Mouse (Mus musculus): ENCODE measurements around the gene Mettl7b.
"Not testable (repeated sequence)": the region's sequence is repeated elsewhere in the genome, so short reads cannot be mapped to it uniquely, and the experiment has no call there.

Gene Mettl7b

DNA sequence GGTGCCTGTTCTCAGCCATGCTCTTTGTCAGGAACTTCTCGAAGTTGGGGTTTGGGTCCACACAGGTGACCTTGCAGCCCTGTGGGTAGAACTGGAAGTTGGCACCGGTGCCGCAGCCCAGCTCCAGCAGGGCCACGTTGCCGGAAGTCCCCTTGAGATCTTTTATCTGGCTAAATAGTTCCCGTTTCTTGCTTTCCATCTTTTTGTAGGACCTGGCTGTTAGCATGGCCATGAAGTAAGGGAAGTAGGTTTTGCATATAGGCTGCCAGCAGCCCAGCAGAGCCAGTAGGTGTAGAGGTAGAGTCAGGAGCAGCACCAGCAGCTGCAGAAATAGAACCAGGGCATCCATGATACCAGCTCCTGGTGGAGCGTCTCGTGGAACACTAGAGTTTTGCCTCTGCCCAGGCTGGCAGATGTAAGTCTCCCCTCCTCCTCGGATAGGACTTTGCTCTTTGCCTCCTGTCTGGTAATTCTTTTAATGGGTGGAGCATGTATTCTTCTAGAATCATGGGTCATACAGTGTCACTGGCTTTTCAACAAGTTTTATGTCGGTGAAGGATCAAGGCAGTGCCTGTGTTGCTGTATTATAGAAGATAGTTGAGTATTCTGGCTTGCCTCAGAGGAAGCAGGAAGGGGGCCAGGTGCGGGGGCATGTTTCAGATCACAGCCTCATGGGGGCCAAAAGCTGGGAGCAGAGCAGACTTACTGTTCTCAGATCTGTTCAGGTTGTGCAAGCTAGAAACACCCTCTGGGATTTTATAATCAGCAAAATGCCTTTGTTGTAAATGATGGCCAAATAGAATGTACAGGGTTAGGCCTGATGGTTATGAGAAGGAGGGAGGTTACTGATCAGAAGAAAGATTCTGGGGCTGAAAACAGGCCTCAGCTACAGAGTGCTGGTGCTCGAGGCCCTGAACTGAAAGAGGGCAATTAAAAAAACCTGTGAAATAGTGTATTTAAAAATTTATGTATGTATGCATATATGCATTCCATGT is at the start of gene Mettl7b:
Mettl7b (minus strand) TSS at position 399 of the 995 bp plus-strand sequence.
- DNase-seq (ENCODE audit: low spot score in 2 of 2), result no peak

DNA sequence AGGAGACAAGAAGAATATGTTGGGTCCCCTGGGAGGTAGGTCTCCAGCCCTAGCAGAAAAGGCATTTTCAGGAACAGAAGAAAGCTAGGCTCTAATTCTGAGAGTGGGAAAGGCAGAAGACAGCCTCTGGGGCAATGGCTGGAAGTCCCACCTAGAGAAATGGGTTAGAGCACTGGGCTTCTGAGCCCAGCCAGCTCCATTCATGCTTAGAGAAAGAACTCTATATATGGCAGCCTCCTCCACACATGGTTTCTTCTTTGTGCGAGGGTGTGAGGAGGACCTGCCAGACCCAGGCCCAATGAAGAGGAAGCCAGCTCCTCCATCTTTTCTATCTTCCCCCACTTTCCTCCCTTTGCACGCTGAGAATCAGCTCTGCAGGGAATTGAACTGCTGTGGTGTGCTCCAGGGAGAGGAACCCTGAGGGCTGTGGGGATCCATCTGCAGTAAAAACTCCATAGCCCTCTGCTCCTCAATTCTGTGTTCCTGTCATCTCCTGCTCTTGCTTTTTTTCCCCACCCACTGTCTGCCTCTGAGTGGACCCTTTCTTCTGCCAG is 49.6 kb upstream of the Mettl7b start, which contains the start of gene Olfr763:
Olfr763 (plus strand) TSS at position 504 of the 554 bp plus-strand sequence.
- DNase-seq (ENCODE audit: low spot score in 2 of 2), result no peak

DNA sequence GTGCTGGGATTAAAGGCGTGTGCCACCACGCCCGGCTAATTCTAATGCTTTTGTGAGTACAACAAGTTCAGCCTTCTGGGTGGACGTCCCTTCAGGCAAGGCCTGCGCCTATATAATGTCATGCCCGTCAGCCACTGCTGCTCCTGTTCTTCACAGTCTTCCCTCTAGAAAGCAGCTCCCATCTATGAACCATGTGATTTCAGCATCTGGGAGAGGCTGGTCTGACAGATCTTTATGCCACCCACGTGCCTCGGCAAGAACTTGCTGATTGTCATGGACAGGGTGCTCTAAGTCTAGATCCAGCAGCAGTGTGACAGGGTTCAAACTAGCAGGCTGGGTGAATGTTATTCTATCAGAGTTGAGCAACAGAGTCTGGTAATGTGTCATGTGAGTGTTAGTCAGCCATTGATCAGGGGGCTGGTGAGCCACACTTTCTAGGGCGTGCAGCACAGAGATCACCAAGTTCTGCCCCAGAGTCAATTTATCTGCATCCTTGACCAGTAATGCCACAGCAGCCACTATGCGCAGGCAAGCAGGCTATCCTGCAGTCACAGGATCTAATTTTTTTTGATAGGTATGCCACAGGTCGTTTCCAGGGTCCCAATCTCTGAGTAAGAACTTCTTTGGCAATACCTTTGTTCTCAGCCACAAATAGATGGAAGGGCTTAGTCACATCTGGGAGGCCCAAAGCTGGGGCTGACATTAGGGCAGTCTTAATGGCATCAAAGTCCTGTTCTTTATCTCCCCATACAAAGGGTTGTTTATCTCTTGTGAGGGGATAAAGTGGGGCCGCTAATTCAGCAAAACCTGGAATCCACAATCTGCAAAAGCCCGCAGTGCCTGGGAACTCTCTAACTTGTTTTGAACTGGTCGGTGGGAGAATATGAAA is 43.5 kb upstream of the Mettl7b start:
- no peak for DNase-seq (ENCODE audit: low spot score in 2 of 2)

DNA sequence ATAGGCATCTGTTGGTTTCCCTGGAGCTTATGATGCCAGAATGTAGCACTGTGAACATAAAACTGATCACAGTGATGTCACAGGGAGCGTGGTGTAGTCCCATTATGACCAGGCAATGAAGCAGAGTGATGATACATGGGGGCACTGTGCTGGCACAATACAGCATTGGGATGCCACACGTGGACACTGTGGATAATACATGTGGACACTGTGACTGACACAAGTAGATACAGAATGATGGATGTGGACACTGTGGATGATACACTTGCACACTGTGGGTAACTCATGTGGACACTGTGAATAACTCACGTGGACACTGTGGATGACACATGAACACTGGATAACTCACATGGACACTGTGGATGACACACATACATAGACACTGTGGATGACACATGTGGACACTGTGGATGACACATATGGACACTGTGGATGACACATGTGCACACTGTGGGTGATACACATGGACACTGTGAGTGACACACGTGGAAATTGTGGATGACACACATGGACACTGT is 35.8 kb upstream of the Mettl7b start:
- DNase-seq (ENCODE audit: low spot score in 2 of 2), result no peak

DNA sequence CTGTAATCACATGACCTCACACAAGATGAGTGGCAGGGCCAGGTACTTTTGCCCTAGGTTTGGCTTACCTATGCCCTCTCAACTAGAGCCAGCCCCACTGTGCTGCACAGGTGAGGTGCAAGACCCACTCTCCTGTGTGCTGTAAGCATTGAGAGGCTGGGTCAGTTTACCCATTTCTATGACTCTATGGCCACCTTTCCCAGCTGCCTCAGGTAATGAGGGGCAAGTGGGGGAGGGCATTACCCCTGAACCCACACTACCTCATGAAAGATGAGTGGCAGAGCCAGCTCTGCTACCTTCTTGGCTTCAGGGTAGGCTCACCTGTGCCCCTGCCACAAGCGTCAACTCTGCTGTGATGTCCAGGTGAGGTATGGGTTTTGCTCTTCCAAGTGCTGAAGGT is 35.0 kb upstream of the Mettl7b start:
- no peak for DNase-seq (ENCODE audit: low spot score in 2 of 2)

DNA sequence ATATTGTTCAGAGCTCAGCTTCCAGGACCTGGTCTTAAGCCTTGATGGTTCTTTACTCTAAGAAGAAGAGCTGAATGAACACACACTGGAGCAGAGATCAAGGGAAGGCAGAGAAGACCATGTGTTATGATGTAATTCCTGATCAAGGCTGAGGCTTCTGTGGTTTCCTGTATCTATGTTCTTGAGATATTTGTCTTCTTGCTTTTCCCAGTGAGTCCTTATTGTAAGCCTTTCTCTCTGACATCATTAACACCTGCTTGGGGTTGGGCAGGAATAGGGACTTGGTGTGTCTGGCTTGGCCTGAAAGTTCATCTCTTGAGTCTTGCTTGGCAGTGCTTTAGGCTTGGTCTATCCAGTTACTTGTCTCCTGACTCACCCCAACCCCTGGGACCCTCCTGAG is 30.2 kb upstream of the Mettl7b start:
- no peak for DNase-seq (ENCODE audit: low spot score in 2 of 2)

DNA sequence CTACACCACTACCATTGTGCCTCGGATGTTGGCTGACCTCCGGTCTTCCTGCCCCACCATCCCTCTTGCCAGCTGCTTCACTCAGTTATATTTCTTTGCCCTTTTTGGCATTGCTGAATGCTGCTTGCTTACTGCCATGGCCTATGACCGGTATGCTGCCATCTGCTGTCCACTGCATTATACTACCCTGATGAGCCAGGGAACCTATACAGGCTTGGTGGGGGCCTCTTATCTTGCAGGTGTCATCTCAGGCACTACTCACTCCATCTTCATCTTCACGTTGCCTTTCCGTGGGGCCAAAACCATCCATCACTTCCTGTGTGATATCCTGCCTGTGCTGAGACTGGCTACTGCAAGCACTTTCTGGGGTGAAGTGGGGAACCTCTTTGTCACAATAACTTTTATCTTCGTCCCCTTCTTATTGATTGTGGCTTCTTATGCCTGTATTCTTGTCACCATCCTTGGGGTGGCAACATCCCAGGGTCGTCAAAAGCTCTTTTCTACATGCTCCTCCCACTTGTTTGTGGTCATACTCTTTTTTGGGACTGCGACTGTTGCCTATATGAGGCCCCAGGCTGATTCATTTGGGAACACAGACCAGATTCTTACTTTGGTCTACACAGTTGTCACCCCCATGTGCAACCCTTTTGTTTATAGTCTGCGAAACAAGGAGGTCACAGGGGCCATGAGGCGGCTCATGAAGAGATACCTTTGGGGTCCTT is 29.5 kb upstream of the Mettl7b start:
- DNase-seq (ENCODE audit: low spot score in 2 of 2), result not testable (repeated sequence)

DNA sequence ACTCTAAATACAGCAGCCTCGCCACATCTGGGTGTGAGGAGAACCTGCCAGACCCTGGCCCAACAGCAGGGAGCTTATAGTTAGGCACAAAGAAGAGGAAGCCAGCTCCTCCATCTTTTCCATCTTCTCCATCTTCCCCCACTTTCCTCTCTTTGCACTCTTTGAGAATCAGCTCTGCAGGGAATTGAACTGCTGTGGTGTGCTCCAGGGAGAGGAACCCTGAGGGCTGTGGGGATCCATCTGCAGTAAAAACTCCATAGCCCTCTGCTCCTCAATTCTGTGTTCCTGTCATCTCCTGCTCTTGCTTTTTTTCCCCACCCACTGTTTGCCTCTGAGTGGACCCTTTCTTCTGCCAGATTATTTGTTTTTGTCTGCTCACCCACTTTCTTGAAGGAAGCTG is 28.3 kb upstream of the Mettl7b start, which contains the start of gene Olfr9:
Olfr9 (plus strand) TSS at position 301 of the 400 bp plus-strand sequence.
- not testable (repeated sequence) for DNase-seq (ENCODE audit: low spot score in 2 of 2)

DNA sequence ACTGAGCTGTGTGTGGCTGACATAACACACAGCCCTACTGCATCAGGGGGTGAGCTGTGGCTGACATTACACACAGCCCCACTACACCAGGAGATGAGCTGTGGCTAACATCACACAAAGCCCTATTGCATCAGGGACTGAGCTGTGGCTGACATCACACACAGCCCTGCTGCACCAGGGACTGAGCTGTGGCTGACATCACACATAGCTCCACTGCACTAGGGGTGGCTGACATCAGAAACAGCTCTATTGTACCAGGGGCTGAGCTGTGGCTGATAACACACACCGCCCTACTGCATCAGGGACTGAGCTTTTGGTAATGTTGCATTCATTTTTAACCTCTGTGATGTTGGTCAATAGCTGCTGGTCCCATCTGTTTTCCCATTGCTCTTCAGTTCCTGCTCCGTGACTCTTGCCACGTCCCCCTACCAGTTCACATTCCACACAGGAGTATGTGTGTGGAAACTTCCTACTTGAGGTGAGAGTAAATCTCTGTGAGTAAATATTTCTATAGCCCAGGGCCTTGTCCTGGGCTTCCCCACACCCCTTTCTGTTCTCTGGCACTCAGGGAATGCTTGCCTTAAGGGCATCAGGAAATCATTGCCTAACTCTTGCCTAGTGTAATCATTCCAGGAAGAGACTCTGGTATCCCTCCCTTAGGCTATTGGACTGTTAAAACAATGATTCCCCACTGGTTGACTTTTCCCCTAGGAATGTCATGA is 20.0 kb upstream of the Mettl7b start:
- no peak for DNase-seq (ENCODE audit: low spot score in 2 of 2)

DNA sequence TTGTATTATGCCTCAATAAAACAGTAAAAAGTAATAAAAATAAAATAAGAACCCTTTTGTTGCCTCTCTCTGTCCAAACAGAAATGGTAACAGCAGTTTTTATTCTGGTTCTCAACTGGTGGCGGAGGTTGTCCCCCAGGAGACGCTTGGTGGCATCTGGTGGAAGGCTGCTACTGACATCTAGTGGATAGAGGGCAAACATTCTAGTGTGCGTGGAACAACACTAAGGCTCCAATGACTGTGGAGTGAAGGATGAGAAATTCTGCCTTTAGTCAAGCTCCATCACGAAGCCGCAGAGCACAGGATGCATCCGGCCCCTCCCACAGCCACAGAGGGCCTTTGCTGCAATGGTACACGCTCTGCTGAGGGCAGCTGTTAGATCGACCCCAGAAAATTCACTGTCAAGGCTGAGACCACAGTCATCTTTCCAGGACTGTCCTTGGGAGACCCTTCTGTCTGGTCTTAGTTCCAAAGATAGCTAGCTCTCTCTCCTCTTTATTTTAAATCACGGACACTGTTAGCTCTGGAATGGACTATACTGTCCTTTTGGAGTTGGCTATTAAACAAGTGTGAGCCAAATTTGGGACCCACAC is 16.8 kb upstream of the Mettl7b start:
- DNase-seq (ENCODE audit: low spot score in 2 of 2), result peak in 1 of 2 experiments; percentile 36

DNA sequence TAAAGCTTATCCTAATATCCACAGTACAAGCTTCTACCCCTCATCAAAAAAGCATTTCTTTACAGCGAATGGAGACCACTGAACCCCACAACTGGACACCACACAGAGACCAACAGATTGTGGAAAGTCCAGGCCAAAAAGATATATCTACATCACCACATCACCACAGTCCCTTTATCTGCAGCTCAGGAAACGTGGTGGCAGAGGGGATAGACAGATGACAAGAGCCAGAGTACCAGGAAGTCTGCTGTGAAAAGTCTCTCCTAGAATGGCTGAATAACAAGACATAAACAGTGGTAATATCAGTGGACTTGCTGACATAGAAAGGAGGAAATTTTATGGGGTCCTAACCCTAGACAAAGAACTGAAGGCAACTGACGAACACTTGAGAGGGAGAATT is 15.6 kb upstream of the Mettl7b start:
- DNase-seq (ENCODE audit: low spot score in 2 of 2), result no peak

DNA sequence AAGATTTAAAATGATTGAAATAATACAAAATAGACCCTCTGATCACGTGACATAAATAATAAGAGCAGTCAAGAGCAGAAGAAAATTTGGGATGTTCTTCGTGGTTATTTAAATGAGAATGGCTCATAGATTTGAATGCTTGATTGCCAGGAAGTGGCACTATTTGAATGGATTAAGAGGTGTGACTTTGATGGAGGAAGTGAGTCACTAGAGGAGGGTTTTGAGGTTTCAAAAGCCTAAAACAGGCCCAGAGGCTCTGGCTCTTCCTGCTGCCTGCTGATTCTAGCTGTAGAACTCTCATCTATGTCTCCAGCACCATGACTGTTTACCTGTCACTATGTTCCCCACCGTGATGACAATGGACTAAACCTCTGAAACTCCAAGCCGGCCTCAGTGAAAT is 12.1 kb upstream of the Mettl7b start:
- DNase-seq (ENCODE audit: low spot score in 2 of 2), result no peak

DNA sequence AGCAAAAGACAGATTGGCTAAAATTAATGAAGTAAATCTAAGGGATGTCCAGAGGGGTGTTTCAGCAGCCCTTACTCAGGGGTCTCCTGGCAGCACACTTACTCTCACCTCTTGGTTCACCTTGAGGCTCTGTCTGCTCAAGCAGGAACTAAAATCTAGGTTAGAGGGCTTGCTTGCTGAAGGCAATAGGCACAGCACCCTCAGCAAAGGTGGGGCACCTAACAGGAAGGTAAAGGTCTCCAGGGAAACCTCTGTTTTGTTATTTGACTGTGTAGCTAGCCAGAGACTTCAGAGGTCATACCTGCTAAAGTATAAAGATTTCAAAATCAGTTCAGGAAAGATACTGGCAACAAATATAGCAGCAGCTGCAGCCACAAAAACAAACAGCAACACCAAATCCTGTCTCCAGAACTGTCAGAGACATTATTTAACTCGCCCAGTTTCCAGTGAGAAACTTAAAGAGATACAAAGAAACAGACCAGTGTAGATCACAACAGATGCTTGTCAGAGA is 10.0 kb upstream of the Mettl7b start:
- no peak for DNase-seq (ENCODE audit: low spot score in 2 of 2)

DNA sequence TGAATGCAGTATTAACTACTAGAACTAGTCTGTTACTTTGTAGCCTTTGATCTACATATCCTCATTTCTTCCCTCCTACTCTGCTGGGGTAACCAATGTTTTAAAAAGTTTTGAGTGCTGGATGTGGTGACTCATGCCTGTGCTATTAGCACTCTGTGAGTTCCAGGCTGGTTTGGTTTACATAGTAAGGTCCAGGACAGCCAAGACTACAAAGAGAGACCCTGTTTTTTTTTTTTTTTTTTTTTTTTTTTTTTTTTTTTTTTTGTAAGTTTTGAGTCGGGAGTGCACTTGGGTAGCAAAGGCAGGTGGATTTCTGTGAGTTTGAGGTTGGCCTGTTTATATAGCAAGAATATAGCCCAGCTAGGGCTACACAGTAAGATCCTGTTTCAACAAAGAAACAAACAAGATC is 7.6 kb upstream of the Mettl7b start:
- DNase-seq (ENCODE audit: low spot score in 2 of 2), result no peak

DNA sequence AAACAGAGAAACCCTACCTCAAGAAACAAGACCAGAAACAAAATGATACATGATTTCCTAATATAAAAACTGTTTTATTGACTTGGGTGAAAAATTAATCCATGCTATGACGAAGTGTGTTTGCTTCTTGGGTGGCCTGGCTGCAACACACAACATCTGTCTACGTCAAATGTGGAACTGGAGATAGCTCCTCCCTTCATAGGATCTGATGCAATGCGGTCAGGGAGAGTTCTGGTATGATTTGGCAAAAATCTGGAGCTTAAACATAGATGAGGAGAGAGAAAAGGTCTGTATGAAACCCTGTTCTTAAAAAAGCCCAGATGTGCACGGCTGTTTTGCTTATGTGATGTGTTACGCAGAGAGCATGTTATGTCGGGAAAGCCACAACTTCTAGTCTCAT is 5.1 kb upstream of the Mettl7b start:
- DNase-seq (ENCODE audit: low spot score in 2 of 2), result no peak

DNA sequence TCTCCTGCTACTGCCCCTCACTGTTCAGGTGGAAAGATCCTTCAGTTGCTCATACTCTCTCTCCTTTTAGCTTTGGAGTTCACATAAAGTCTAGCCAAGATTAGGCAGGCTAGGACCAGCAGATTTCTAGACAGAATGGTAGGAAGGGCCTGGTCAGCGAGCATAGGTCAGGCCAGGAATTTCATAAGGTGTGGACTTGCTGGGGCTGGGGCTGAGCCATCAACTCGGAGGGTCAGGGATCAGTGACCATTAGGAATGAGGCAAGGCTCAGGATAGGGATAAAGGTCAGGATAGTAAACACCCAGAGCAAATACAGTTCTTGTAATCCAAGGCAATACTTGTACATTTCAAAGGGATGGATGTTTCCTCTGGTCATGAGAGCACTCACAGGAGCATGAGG is 4.2 kb upstream of the Mettl7b start:
- DNase-seq (ENCODE audit: low spot score in 2 of 2), result no peak

DNA sequence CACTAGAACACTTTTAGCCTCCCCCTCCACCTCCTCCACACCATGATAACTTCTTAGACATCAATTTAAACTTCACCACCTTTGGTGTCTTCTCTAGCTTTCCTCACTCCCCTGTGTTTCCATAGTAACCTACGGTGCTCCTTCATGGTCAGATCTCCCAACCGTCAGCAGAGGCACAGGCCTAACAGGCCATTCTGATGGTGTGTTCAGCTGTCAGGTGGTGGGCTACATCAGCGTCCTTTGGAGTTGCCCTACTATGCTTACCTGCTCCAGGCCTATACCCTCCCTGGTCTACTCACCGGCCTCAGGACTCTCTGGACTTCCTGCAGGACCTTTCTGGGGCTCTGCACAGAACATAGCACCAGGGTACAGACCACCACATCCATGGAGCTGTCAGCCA is 646 bp downstream of the Mettl7b start:
- DNase-seq (ENCODE audit: low spot score in 2 of 2), result no peak

DNA sequence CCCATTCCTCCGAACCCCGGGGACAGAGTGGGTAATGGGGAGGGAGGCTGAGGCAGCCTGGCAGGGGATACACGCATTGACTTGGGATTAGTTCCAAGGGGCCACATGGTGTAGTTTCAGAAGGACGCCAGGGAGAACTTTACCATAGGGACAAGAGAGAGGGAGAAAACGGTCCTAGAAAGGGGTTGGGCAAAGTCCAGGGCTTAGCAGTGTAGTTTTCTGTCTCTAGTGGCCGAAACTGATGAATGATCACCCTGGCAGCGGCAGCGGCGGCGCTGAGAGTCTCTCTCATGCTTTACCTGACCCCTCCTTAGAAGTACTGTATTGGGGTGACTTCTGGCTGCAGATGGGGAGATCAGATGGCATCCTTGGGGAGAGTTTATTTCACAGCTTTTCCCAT is 2.4 kb downstream of the Mettl7b start:
- no peak for DNase-seq (ENCODE audit: low spot score in 2 of 2)

DNA sequence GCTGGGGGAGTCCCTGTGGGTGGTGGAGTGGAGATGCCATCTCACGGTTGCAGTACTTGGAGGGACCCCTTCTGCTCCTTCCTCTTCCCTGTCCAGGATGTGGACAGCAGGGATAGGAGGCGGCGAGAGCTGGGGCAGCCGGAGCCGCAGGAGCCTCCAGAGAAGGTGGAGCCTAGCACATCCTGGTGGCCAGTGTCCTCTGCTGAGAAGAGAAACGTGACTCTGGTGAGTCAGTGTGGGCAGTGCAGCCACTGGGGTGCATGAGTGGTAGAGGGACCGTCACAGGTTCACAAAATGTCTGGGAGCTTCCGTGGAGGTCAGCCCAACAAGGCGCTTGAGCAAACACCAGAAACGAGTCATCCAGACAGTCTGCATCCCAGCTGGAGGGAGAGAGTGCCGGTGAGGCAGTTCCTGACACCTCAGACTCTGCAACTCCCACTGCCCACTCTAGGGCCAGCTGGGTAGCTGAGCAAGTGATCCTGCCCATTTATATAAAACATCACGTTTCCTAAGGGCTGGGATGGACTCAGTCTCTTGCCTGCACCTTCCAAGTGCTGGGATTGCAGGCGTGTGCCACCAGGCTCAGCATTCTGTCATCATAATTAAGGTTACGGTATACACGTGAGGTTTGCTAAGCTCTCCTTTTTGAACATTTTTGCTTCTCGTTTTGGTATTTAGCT is 10.4 kb downstream of the Mettl7b start:
- no peak for DNase-seq (ENCODE audit: low spot score in 2 of 2)

All from urinary bladder, adult 18-20 months (tissue).